Mouse (Mus musculus) midbrain, embryonic 12.5 days (tissue): ENCODE measurements around the gene Ell. TPM values are rescaled to one million over a fixed set of nuclear protein-coding genes. Genes with fewer than 3 reads are reported as not detected.

Experiments
- ATAC-seq: fragments of 200-750 bp; cut with Nextera tagmentation; 2 replicates; pipeline ENCODE4 v1.8.0; 2017; ENCODE audit warnings: low read depth, moderate TSS enrichment, moderate library complexity; ENCODE audit not compliant: low FRiP score
- H3K27ac ChIP-seq: fragments of 300-500 bp; sonication (generic); replicated peaks from 2 replicates; pipeline ENCODE4 v1.5.1; 2016; ENCODE audit warnings: mild to moderate bottlenecking
- H3K27me3 ChIP-seq: fragments of 300-500 bp; sonication (generic); 2 replicates; pipeline ENCODE4 v1.6.1; 2016; ENCODE audit warnings: mild to moderate bottlenecking
- H3K36me3 ChIP-seq: fragments of 300-500 bp; sonication (generic); 2 replicates; pipeline ENCODE4 v1.6.1; 2016
- H3K4me1 ChIP-seq: fragments of 300-500 bp; sonication (generic); 2 replicates; pipeline ENCODE4 v1.6.1; 2016
- H3K4me2 ChIP-seq: fragments of 300-500 bp; sonication (generic); replicated peaks from 2 replicates; pipeline ENCODE4 v1.6.1; 2016; ENCODE audit warnings: mild to moderate bottlenecking, moderate library complexity
- H3K4me3 ChIP-seq: fragments of 300-500 bp; sonication (generic); 2 replicates; pipeline ENCODE4 v1.5.1; 2016; ENCODE audit warnings: mild to moderate bottlenecking
- H3K9ac ChIP-seq: fragments of 300-500 bp; sonication (generic); replicated peaks from 2 replicates; pipeline ENCODE4 v1.6.1; 2016; ENCODE audit warnings: mild to moderate bottlenecking, moderate library complexity
- H3K9me3 ChIP-seq: fragments of 300-500 bp; sonication (generic); 2 replicates; pipeline ENCODE4 v1.6.1; 2016; ENCODE audit warnings: mild to moderate bottlenecking
- WGBS: fragments of 180-500 bp; shearing (Covaris S2); methylation state at CpG from one replicate; pipeline ENCODE4 v1.1.7; 2016; 5-methylcytosine and 5-hydroxymethylcytosine counted together
- polyA plus RNA-seq: library from polyadenylated mRNA; unstranded; fragments of >200 nt; fragmentation: Nextera tagmentation; extraction: Ambion mirVana; gene quantifications from 2 replicates; pipeline ENCODE4 v1.2.1, GENCODE M21; 2016

Gene Ell
- polyA plus RNA-seq, 1 experiment from 2014 or later, result 18.7 TPM

GRCm38 (mm10) chr8:70544200-70544687 lies 5.0 kb downstream of the Ell start:
- Histone ChIP-seq H3K36me3 (no peaks in the 10 kb centered on the region), H3K9me3 (no peaks in the 10 kb centered on the region), H3K4me1 (peaks cover 24% of the 10 kb centered on the region), H3K9ac (0 out of 2 replicates have a peak overlapping the region, but pooled peaks have one; percentile 3), H3K27me3 (no peaks in the 10 kb centered on the region), H3K4me2 (no peak overlapping the region), H3K4me3 (no peak overlapping the region), H3K27ac (no peak overlapping the region)
- ATAC-seq, result no peak
- WGBS, result 80% methylated on average over 6 of the region's 6 CpGs

DNA sequence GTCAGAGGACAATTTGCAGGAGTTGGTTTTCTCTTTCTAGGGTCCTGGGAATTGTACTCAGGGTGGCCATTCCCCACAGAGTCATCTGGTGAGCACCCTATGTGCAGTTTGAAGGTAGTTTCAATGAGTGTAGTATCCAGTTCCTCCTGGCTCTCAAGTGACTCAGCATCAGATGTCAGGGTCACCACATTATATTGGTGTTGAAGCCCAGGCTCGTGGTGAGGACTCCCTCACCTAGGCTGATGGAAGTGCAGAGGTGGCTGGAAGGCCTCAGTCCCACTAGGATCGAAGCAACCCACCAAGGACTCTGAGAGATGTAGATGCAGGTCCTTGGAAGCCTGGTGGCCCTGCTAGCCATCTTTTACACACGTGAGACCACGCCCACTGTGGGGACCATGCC lies 7.2 kb downstream of the Ell start:
- no peak for ATAC-seq
- Histone ChIP-seq H3K4me1 (peaks cover 9% of the 10 kb centered on the region), H3K9me3 (no peaks in the 10 kb centered on the region), H3K4me3 (no peak overlapping the region), H3K27me3 (no peaks in the 10 kb centered on the region), H3K27ac (no peak overlapping the region), H3K36me3 (no peaks in the 10 kb centered on the region), H3K9ac (no peak overlapping the region), H3K4me2 (no peak overlapping the region)
- 93% methylated on average over 4 of the region's 4 CpGs for WGBS

GRCm38 (mm10) chr8:70547762-70548161 lies 8.5 kb downstream of the Ell start:
- 88% methylated on average over 6 of the region's 6 CpGs for WGBS
- H3K36me3 ChIP-seq, result no peaks in the 10 kb centered on the region
- H3K9me3 ChIP-seq, result no peaks in the 10 kb centered on the region
- H3K9ac ChIP-seq, result no peak overlapping the region
- no peaks in the 10 kb centered on the region for H3K4me1 ChIP-seq
- H3K4me3 ChIP-seq, result no peak overlapping the region
- H3K27ac ChIP-seq, result no peak overlapping the region
- ATAC-seq, result no peak
- H3K4me2 ChIP-seq, result no peak overlapping the region
- H3K27me3 ChIP-seq, result no peaks in the 10 kb centered on the region

DNA sequence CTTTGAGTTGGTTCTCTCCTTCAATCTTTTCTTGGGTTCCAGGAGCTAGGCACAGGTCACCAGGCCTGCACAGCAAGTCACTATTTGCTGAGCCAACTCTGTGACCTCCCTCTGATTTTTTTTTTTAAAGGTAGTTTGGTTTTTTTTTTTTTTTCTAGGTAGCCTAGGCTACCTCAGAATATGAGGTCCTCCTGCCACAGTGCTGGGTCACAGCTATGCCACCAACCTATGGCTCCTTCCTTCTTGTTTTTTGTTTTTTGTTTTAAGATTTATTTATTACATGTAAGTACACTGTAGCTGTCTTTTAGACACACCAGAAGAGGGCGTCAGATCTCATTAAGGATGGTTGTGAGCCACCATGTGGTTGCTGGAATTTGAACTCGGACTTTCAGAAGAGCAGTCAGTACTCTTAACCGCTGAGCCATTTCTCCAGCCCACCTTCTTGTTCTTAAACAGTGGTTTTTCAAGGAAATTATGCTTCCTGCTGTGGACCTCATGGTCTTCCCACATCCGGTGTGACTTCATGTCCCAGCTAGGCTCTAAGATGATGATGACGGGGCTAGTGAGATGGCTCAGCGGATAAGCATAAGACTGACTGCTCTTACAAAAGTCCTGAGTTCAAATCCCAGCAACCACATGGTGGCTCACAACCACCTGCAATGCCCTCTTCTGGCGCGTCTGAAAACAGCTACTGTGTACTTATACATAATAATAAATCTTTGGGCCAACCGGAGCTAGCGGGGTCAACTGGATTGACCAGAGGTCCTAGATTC lies 10.3 kb downstream of the Ell start:
- Histone ChIP-seq H3K4me3 (no peak overlapping the region), H3K9ac (no peak overlapping the region), H3K27me3 (no peaks in the 10 kb centered on the region), H3K9me3 (no peaks in the 10 kb centered on the region), H3K4me1 (peaks cover 10% of the 10 kb centered on the region; the same call in 1 of the 2 replicates), H3K4me2 (no peak overlapping the region), H3K36me3 (no peaks in the 10 kb centered on the region), H3K27ac (no peak overlapping the region)
- WGBS, result 92% methylated on average over 10 of the region's 10 CpGs
- ATAC-seq, result no peak

DNA sequence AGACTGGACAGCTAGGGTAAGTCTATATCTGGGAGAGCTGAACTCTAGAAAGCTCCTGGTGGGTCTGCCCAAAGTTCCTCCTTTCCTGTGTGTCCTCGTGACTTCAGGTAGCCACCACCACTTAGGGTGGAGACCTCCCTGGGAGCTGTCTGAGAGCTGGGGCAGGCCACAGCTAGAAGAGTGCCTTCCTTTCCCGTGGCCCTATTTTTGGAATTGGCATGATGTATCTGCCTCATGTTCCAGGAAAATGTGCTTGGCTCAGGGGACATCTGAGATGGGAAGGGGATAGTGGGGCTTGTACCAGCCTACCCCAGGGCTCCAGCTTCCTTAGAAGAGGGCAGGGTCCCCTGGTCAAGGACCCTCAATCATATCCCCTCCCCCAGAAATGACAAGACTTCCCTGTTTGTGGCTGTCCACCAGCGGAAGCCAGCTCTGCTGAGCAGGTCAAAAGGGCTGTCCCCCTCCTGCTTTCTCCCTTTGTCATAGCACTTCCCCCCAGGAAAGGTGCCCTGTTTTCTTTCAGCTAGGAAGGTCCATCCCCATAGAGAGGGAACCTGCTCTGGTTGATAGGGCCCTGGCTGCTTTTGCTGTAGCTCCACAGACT lies 12.4 kb downstream of the Ell start:
- H3K27me3 ChIP-seq, result no peaks in the 10 kb centered on the region
- no peak for ATAC-seq
- no peaks in the 10 kb centered on the region for H3K36me3 ChIP-seq
- no peak overlapping the region for H3K27ac ChIP-seq
- 81% methylated on average over 3 of the region's 3 CpGs for WGBS
- no peaks in the 10 kb centered on the region for H3K9me3 ChIP-seq
- no peak overlapping the region for H3K9ac ChIP-seq
- H3K4me2 ChIP-seq, result no peak overlapping the region
- H3K4me1 ChIP-seq, result peaks cover 10% of the 10 kb centered on the region; the same call in 1 of the 2 replicates
- no peak overlapping the region for H3K4me3 ChIP-seq

DNA sequence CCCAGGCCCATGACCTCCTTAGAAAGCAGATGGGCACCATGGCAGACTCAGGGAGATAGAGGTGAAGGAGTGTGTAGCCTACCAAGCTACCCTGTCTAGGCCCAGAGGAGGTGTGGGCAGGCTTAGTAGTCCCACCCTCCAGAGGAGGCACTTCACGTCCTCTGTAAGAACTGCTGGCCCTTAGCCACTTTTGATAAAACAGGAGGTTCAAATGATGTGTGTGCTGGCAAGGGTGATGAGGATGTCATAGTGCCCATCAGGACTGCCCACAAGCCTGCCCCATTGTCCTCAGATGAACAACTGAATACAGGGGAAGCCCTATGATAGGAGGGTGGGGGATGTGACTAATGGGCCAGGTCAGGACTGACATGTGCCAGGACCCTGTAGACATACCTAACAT lies 13.6 kb downstream of the Ell start:
- H3K9ac ChIP-seq, result no peak overlapping the region
- H3K9me3 ChIP-seq, result no peaks in the 10 kb centered on the region
- 68% methylated on average over 1 of the region's 1 CpGs for WGBS
- H3K4me2 ChIP-seq, result no peak overlapping the region
- peaks cover 10% of the 10 kb centered on the region; the same call in 1 of the 2 replicates for H3K4me1 ChIP-seq
- no peaks in the 10 kb centered on the region for H3K27me3 ChIP-seq
- H3K27ac ChIP-seq, result no peak overlapping the region
- no peak for ATAC-seq
- H3K36me3 ChIP-seq, result no peaks in the 10 kb centered on the region
- no peak overlapping the region for H3K4me3 ChIP-seq

- no peak overlapping the region for H3K4me3 ChIP-seq
- H3K4me1 ChIP-seq, result peaks cover 10% of the 10 kb centered on the region; the same call in 1 of the 2 replicates
- H3K27me3 ChIP-seq, result no peaks in the 10 kb centered on the region
- H3K9me3 ChIP-seq, result no peaks in the 10 kb centered on the region
- H3K4me2 ChIP-seq, result no peak overlapping the region
- H3K36me3 ChIP-seq, result no peaks in the 10 kb centered on the region
- no peak for ATAC-seq
- H3K9ac ChIP-seq, result no peak overlapping the region
- no peak overlapping the region for H3K27ac ChIP-seq
These were observed 14.5 kb downstream of the Ell start for GRCm38 (mm10) chr8:70553740-70554139.

DNA sequence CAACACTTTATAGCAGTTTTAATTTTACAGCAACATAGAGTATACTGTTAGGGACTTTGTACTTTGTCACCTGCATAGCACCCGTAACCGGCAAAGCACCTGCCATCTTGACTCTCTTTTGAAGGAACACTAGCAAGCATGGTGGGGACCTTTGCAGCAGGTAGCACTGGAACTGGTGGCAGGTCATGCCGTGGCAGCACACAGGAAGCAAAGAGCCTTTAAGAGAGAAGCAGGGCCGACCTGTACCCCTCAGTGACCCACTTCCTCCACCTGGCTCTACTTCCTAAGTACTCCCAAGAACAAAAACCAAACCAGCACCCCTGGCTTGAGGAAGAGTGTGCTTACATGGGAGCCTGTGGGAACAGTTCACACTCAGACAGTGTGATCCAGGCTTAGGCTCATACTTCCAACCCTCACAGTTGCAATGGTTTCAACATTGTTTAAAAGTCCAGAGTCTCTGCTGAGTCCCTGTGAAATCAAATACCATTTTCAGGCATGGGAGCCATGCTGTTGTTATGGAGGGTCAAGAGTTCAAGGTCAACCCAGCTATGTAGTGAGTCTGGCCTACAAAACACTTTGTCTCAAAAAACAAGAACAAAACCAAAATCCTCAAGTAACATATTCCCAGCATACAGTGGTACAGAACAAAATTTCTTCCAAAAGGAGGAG lies 16.0 kb downstream of the Ell start:
- Histone ChIP-seq H3K4me3 (no peak overlapping the region), H3K4me2 (no peak overlapping the region), H3K36me3 (no peaks in the 10 kb centered on the region), H3K27ac (no peak overlapping the region), H3K27me3 (no peaks in the 10 kb centered on the region), H3K9ac (no peak overlapping the region), H3K4me1 (peaks cover 10% of the 10 kb centered on the region; the same call in 1 of the 2 replicates), H3K9me3 (no peaks in the 10 kb centered on the region)
- ATAC-seq, result no peak
- WGBS, result 94% methylated on average over 4 of the region's 4 CpGs

DNA sequence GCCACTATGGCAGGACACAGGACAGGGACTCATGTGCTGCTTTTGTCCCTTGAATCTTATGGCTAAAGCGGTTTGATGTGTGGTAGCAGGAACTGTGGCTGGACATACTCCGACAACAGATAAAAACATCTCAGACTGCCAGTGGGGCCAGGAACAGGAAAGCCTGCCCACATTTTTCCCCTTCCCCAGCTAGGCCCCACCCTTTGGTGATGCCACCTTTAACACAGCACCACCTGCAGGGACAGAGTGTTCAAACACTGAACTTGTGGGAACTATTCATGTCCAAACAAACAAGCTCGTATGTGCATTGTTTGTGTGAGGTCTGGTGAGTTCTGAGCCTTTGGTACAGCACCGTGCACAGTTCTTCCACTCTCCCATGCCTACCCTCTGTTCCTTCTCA lies 19.1 kb downstream of the Ell start:
- Histone ChIP-seq H3K9me3 (no peaks in the 10 kb centered on the region), H3K4me1 (peaks cover 15% of the 10 kb centered on the region; the same call in 1 of the 2 replicates), H3K36me3 (no peaks in the 10 kb centered on the region), H3K4me3 (no peak overlapping the region), H3K27me3 (no peaks in the 10 kb centered on the region), H3K27ac (no peak overlapping the region), H3K9ac (no peak overlapping the region), H3K4me2 (no peak overlapping the region)
- ATAC-seq, result no peak
- WGBS, result 81% methylated on average over 4 of the region's 4 CpGs

DNA sequence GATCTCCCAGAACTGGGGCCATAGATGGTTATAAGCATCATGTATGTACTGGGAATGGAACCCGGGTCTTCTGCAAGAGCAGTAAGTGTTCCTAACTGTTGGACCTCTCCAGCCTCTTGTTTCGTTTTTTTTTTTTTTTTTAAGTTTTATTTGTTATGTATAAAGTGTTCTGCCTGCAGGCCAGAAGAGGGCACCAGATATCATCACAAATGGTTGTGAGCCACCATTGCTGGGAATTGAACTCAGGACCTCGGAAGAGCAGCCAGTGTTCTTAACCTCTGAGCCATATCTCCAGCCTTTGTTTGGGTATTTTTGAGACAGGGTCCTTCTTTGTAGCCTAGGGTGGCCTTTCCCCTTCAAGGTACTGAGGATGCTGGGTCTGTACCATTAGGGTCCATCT lies 19.7 kb downstream of the Ell start:
- Histone ChIP-seq H3K36me3 (no peaks in the 10 kb centered on the region), H3K4me2 (no peak overlapping the region), H3K4me3 (no peak overlapping the region), H3K9ac (no peak overlapping the region), H3K27ac (no peak overlapping the region), H3K27me3 (no peaks in the 10 kb centered on the region), H3K4me1 (0 out of 2 replicates have a peak, but pooled peaks cover 8% of the 10 kb centered on the region), H3K9me3 (no peaks in the 10 kb centered on the region)
- no peak for ATAC-seq
- WGBS, result 85% methylated on average over 3 of the region's 3 CpGs

GRCm38 (mm10) chr8:70560096-70560495 lies 20.8 kb downstream of the Ell start:
- H3K36me3 ChIP-seq, result no peaks in the 10 kb centered on the region
- 86% methylated on average over 2 of the region's 2 CpGs for WGBS
- no peaks in the 10 kb centered on the region for H3K9me3 ChIP-seq
- no peaks in the 10 kb centered on the region for H3K27me3 ChIP-seq
- H3K27ac ChIP-seq, result no peak overlapping the region
- 0 out of 2 replicates have a peak, but pooled peaks cover 7% of the 10 kb centered on the region for H3K4me1 ChIP-seq
- ATAC-seq, result no peak
- no peak overlapping the region for H3K4me2 ChIP-seq
- no peak overlapping the region for H3K4me3 ChIP-seq
- no peak overlapping the region for H3K9ac ChIP-seq

- WGBS, result 64% methylated on average over 3 of the region's 3 CpGs
- Histone ChIP-seq H3K27ac (no peak overlapping the region), H3K9me3 (no peaks in the 10 kb centered on the region), H3K4me1 (peaks cover 7% of the 10 kb centered on the region; the same call in 1 of the 2 replicates), H3K4me2 (no peak overlapping the region), H3K9ac (no peak overlapping the region), H3K36me3 (no peaks in the 10 kb centered on the region), H3K27me3 (no peaks in the 10 kb centered on the region), H3K4me3 (no peak overlapping the region)
- ATAC-seq, result no peak
These were observed 21.3 kb downstream of the Ell start for GRCm38 (mm10) chr8:70560564-70560963.
